Mouse (Mus musculus) urinary bladder, adult 18-20 months (tissue): ENCODE measurements around the gene Patl1.
"Not testable (repeated sequence)": the region's sequence is repeated elsewhere in the genome, so short reads cannot be mapped to it uniquely, and the experiment has no call there.

ENCODE experiments used
- DNase-seq, 2 experiments: peaks; one replicate each; pipeline ENCODE4 v3.0.0; 2022; ENCODE audit warnings: low spot score in 2 of 2, mixed read lengths in 2 of 2

Gene Patl1

DNA sequence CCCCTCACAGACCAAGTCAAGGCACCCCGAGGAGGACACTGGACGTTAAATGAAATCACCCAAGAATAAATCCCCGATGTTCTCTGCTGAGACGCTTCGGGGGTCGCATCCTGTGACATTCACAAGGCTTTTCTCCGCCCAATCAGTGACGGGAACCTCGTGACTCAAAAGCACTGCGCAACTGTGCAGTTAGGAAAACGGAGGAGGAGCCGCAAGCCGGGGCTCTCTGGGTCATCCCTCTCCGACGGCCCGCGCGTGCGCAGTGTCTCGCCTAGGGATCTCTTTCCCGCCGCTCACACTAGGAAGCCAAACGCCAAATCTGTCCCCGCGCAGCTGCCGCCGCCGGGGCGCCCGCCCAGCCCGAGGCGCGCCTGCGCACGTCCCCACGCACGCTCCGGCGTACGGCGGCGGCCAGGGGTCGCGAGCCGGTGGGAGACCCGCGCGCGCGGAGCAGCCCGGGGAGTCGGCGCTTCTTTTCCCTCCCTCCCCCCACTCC lies at the start of gene Patl1:
TSS of gene Patl1 (plus strand) at position 363 of the 496 bp plus-strand sequence.
- DNase-seq = peak; percentile 85 to 98

- DNase-seq = no peak
Observed at GRCm38 (mm10) chr19:11867837-11868236, 44.4 kb upstream of the Patl1 start.

DNA sequence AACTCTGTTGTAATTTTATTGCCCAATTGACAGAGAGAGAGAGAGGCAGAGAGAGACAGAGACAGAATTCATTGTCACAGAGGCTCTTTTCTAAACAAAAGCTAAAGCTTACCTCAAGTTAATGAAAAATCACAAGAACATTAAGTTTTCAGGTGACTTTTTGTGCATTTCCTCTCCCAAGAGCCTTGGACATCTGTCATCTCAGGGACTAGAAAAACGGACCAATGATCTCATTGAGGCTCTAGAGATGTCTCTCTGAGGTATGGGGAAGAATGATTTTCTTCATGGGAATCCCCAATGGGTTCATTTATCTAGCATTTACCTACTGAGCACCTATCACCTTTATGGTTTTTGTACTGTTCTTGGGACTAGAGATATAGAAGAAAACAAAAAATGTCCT lies 37.2 kb upstream of the Patl1 start, which contains the start of gene Olfr1419:
TSS of gene Olfr1419 (minus strand) at position 101 of the 400 bp plus-strand sequence.
- DNase-seq = no peak

GRCm38 (mm10) chr19:11878404-11878803 lies 33.8 kb upstream of the Patl1 start:
- not testable (repeated sequence) for DNase-seq

DNA sequence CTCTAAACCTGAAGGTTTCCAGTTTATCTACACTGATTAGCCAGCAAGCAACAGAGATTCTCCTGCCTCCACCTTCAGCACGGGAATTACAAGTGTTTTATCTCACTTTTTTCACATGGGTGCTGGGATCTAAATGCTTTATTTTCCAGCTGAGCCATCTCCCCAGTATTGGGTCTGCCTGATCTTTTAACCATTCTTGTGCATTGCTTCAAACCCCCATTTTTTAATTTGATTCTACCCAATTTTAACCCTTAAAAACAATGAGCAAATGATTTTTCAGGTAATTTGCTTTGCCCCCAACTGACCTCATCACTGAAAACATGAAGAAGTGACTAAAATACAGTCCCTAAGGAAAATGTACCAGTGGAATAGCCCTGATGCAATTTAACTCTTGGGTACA lies 25.9 kb upstream of the Patl1 start, which contains the start of gene Olfr1420:
TSS of gene Olfr1420 (plus strand) at position 301 of the 400 bp plus-strand sequence.
- no peak for DNase-seq

GRCm38 (mm10) chr19:11911021-11911420 lies 1.2 kb upstream of the Patl1 start:
- no peak for DNase-seq

DNA sequence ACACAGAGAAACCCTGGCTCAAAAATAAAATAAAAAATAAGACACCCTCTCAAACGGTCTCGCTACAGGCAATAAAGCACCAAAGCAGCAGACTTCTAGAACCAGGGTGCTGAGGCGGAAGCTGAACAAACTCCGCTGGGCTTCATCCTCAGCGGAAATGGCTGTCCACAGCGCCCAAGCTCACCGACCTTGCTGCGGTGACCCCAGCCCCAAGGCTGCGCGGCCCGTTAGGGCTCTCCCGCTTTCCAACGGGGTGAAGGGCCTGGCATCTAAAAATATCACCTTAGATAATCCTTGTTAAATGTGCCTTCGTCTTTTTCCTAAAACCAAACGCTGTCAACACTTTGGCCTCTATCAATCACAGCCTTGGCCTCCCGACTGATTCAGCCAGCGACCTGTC lies 596 bp upstream of the Patl1 start:
- DNase-seq = no peak

- DNase-seq = peak; percentile 38 to 53
Observed at GRCm38 (mm10) chr19:11912533-11913121, 428 bp downstream of the Patl1 start.

GRCm38 (mm10) chr19:11915804-11916203 lies 3.6 kb downstream of the Patl1 start:
- no peak for DNase-seq

- no peak for DNase-seq
Observed at GRCm38 (mm10) chr19:11922068-11922467, 9.9 kb downstream of the Patl1 start.

- DNase-seq = not testable (repeated sequence)
Observed at GRCm38 (mm10) chr19:11922515-11922914, 10.3 kb downstream of the Patl1 start.

DNA sequence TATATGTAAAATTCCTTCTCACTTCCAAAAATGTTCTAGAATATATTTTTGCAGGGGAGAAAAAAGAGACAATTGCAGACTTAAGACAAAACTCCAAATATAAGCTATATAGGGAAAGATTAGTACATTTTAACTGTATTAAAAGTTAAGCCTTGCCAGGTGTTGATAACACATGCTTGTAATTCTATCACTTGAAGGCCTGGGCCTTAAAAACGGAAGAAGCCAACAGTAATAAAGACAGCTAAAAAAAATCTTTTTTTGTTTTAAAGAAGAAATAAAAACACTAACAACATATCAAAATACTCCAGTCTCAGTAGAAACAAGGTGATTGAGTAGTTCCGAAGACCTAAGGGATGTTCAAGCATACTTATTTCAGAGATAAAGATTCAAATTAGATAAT lies 14.2 kb downstream of the Patl1 start:
- DNase-seq = no peak

DNA sequence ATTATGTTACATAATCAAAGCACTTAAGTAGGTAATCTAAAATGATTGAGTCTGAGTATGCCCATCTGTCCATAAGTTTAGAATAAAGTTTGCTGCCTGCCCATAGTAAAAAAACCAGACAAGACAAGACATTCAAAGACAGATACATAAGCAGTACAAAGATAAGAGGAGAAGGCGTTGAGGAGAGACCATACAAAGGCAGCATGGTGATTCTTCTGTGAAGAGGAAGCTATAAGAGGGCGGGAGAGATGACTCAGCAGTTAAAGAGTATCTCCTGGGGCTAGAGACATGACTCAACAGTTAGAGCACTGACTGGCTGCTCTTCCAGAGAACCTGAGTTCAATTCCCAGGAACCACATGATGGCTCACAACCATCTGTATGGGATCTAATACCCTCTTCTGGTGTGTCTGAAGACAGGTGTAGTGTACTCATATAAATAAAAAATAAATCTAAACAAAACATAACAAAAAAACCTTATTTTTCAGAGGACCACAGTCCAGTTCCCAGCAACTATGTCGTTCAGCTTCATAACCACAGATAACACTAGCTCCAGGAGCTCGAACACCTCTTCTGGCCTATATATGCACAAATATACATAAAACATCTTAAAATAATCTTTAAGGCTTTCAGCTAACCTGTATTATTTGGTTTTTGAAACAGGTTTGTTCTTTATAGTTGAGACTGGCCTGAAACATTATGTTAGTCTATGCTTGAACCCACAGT lies 16.0 kb downstream of the Patl1 start:
- DNase-seq = no peak

DNA sequence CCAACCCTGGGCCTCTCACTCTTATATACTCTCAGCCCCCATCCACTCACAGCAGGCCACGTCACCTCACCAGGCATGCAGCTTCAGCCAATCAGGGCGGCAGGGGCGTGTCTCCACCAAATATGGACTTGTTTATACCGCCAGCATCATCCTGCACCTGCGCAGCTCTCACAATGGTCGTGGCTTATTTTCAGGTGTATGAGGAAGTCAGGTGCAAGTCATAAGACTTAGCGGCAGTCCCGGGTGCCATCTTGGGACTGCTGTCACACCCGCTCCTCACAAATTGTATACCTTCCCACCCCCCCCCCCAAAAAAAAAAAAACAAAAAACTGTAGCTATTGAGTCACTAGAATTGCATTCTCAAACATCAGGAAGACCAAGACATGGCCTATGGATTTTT lies 34.3 kb downstream of the Patl1 start:
- DNase-seq = not testable (repeated sequence)

GRCm38 (mm10) chr19:11949878-11950277 lies 37.7 kb downstream of the Patl1 start:
- DNase-seq = no peak

DNA sequence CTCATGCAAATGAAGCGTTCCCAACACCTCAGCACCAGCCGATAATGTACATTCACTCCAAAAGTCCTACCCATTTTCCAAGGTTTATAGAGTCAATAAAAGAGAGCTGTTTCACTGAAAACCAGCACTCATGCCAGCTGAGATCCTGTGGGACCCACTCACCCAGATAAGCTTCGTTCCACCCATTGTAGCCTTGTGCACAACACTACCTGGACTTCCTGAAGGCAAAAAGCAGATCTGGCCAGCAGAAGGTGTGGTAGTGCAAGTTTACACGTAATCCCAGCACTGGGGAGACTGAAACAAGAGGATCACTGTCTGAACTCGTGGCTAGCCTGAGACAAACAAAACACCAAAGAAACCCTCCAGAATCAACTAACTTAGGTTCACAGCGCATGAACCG lies 38.5 kb downstream of the Patl1 start:
- DNase-seq = no peak

GRCm38 (mm10) chr19:11954206-11954605 lies 42.0 kb downstream of the Patl1 start:
- no peak for DNase-seq

DNA sequence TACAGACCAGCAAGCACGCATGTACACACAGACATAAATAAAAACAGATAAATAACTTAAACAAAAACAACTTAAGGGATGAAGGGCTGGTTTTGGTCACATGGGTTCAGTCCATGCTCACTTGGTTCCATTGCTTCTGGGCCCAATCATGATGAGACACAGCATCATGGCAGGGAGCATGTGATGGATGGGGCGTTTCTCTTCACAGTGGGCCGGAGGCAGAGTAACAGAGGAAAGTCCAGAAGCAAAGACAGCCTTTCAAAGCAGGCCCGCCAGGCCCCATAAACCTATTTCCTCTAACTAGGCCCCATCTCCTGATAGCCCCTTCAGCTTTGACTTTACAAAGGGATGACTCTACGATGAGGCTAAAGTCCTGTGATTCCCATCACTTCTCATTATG lies 44.4 kb downstream of the Patl1 start:
- no peak for DNase-seq

- no peak for DNase-seq
Observed at GRCm38 (mm10) chr19:11957396-11957795, 45.2 kb downstream of the Patl1 start.

- DNase-seq = no peak
Observed at GRCm38 (mm10) chr19:11957846-11958245, 45.6 kb downstream of the Patl1 start.

DNA sequence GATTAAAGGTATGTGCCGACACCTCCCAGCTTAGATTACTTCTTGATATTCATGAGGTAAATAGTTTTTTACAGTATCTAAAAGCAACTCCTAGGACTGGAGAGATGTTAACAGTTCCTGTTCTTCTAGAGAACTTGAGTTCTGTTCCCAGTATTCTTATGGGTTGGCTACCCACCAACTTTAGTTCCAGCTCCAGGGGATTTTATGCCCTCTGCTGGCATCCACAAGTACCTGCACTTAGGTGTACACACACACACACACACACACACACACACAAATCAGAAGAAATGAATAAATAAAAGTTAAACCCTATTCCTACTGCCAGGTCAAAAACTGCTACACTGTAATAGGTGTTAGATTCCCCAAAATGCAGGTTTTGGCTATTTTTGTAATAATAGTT lies 52.1 kb downstream of the Patl1 start:
- no peak for DNase-seq

- DNase-seq = peak; percentile 97 to 100
Observed at GRCm38 (mm10) chr19:11965023-11965942, 53.1 kb downstream of the Patl1 start, which contains the start of gene Osbp. Gene Osbp (plus strand): TSS chr19:11965941.
